Mouse (Mus musculus) liver, adult 2 months (tissue): Measurements from ENCODE around the gene Cacnb4. TPM values are rescaled to one million over a fixed set of nuclear protein-coding genes. Genes with fewer than 3 reads are reported as not detected.
A peak's percentile ranks its signal among the peaks of the same experiment; 100 is the strongest.

ENCODE experiments used
- DNase-seq: peaks from one replicate; pipeline ENCODE4 v3.0.0-alpha.2; 2011; ENCODE audit warnings: low read depth, low spot score; ENCODE audit errors: extremely low read depth
- H3K27ac ChIP-seq: fragments of 200-500 bp; replicated peaks from 2 replicates; pipeline ENCODE4 v1.5.1; 2012; ENCODE audit warnings: low read depth, mild to moderate bottlenecking, control low read depth, inconsistent platforms, low read length; ENCODE audit not compliant: insufficient read depth
- H3K27me3 ChIP-seq: fragments of 200-500 bp; 2 replicates; pipeline ENCODE4 v1.6.1; 2012; ENCODE audit warnings: mild to moderate bottlenecking, moderate library complexity, low read length, inconsistent platforms; ENCODE audit not compliant: control insufficient read depth, insufficient read depth
- H3K36me3 ChIP-seq: fragments of 200-500 bp; 2 replicates; pipeline ENCODE4 v1.6.1; 2012; ENCODE audit warnings: low read length, inconsistent platforms; ENCODE audit not compliant: control insufficient read depth, insufficient read depth
- H3K4me1 ChIP-seq: fragments of 200-500 bp; 2 replicates; pipeline ENCODE4 v1.6.1; 2011; ENCODE audit warnings: low read length; ENCODE audit not compliant: control insufficient read depth, insufficient read depth
- H3K4me3 ChIP-seq: fragments of 200-500 bp; 2 replicates; pipeline ENCODE4 v1.5.1; 2011; ENCODE audit warnings: low read depth, mild to moderate bottlenecking, control low read depth, low read length, moderate library complexity; ENCODE audit not compliant: insufficient read depth
- H3K79me2 ChIP-seq: fragments of 200-500 bp; 2 replicates; pipeline ENCODE4 v1.6.1; 2012; ENCODE audit warnings: inconsistent platforms, mild to moderate bottlenecking, low read length, moderate library complexity; ENCODE audit not compliant: control insufficient read depth, insufficient read depth
- H3K9ac ChIP-seq: fragments of 200-500 bp; 2 replicates; pipeline ENCODE4 v1.6.1; 2012; ENCODE audit warnings: low read depth, mild to moderate bottlenecking, control low read depth, inconsistent platforms, low read length
- CTCF ChIP-seq: fragments of 200-500 bp; IDR thresholded peaks from 2 replicates; pipeline ENCODE4 v1.5.1; 2011; ENCODE audit warnings: low read depth, low read length, control low read depth
- POLR2A ChIP-seq: fragments of 200-500 bp; IDR thresholded peaks from 2 replicates; pipeline ENCODE4 v1.6.1; 2011; ENCODE audit warnings: low read length, control low read depth; ENCODE audit not compliant: insufficient read depth; ENCODE audit errors: extremely low read depth
- WGBS: fragments of 180-500 bp; shearing (Covaris S2); methylation state at CpG from one replicate; pipeline ENCODE4 v1.1.7; 2018; 5-methylcytosine and 5-hydroxymethylcytosine counted together
- polyA plus RNA-seq: library from polyadenylated mRNA; depleted of rRNA; stranded (reverse); fragments of >200 nt; gene quantifications from 2 replicates; pipeline ENCODE4 v1.2.3, GENCODE M21; 2012
- total RNA-seq: library from RNA; depleted of rRNA; stranded (reverse); fragments of >200 nt; gene quantifications from 2 replicates; pipeline ENCODE4 v1.2.3, GENCODE M21; 2014

The Cacnb4 gene
- total and polyA plus RNA-seq, 2 experiments, result 0.01 TPM; not detected in 1

- no peak overlapping the region for H3K4me3 ChIP-seq
- no peak overlapping the region for H3K27ac ChIP-seq
- H3K4me1 ChIP-seq, result peaks cover 12% of the 10 kb centered on the region
- H3K9ac ChIP-seq, result no peak overlapping the region
- WGBS, result 84% methylated on average over 5 of the region's 5 CpGs
- H3K79me2 ChIP-seq, result no peaks in the 10 kb centered on the region
- H3K36me3 ChIP-seq, result no peaks in the 10 kb centered on the region
- TF ChIP-seq CTCF (no peak), POLR2A (no peak)
- H3K27me3 ChIP-seq, result no peaks in the 10 kb centered on the region
- DNase-seq, result no peak
These were observed 68.7 kb downstream of the Cacnb4 start for GRCm38 (mm10) chr2:52607857-52608485.

- Histone ChIP-seq H3K36me3 (no peaks in the 10 kb centered on the region), H3K4me3 (no peak overlapping the region), H3K9ac (no peak overlapping the region), H3K4me1 (peaks cover 19% of the 10 kb centered on the region), H3K27ac (no peak overlapping the region), H3K27me3 (no peaks in the 10 kb centered on the region), H3K79me2 (no peaks in the 10 kb centered on the region)
- DNase-seq, result no peak
- 88% methylated on average over 4 of the region's 4 CpGs for WGBS
- no peak for TF ChIP-seq POLR2A
- no peak for TF ChIP-seq CTCF
These were observed 70.3 kb downstream of the Cacnb4 start for GRCm38 (mm10) chr2:52606331-52606730.

- Histone ChIP-seq H3K36me3 (no peaks in the 10 kb centered on the region), H3K79me2 (no peaks in the 10 kb centered on the region), H3K4me1 (peaks cover 19% of the 10 kb centered on the region), H3K4me3 (no peak overlapping the region), H3K9ac (no peak overlapping the region), H3K27ac (peak overlapping the region; percentile 53; the same call in 1 of the 2 replicates), H3K27me3 (no peaks in the 10 kb centered on the region)
- TF ChIP-seq CTCF (peak; percentile 36; the same call in 1 of the 2 replicates), POLR2A (no peak)
- peak; percentile 84 for DNase-seq
- WGBS, result 16% methylated on average over 4 of the region's 4 CpGs
These were observed 71.3 kb downstream of the Cacnb4 start for GRCm38 (mm10) chr2:52605321-52605720.

GRCm38 (mm10) chr2:52604651-52605020 is 72.0 kb downstream of the Cacnb4 start:
- Histone ChIP-seq H3K4me3 (no peak overlapping the region), H3K27me3 (no peaks in the 10 kb centered on the region), H3K9ac (no peak overlapping the region), H3K27ac (peak overlapping the region; percentile 50), H3K79me2 (no peaks in the 10 kb centered on the region), H3K36me3 (no peaks in the 10 kb centered on the region), H3K4me1 (peaks cover 19% of the 10 kb centered on the region)
- WGBS, result 50% methylated on average over 8 of the region's 8 CpGs
- no peak for DNase-seq
- no peak for TF ChIP-seq POLR2A
- no peak for TF ChIP-seq CTCF

GRCm38 (mm10) chr2:52603935-52604650 is 72.5 kb downstream of the Cacnb4 start:
- 23% methylated on average over 11 of the region's 11 CpGs for WGBS
- Histone ChIP-seq H3K27me3 (no peaks in the 10 kb centered on the region), H3K4me3 (peak overlapping the region; percentile 5; the same call in 1 of the 2 replicates), H3K36me3 (no peaks in the 10 kb centered on the region), H3K27ac (peak overlapping the region; percentile 50), H3K4me1 (peaks cover 19% of the 10 kb centered on the region), H3K79me2 (no peaks in the 10 kb centered on the region), H3K9ac (peak overlapping the region; percentile 32; the same call in 1 of the 2 replicates)
- TF ChIP-seq CTCF, result no peak
- TF ChIP-seq POLR2A, result no peak
- DNase-seq, result peak; percentile 91

- Histone ChIP-seq H3K4me1 (peaks cover 19% of the 10 kb centered on the region), H3K79me2 (no peaks in the 10 kb centered on the region), H3K27ac (peak overlapping the region; percentile 68), H3K9ac (peak overlapping the region; percentile 3; the same call in 1 of the 2 replicates), H3K27me3 (no peaks in the 10 kb centered on the region), H3K4me3 (no peak overlapping the region), H3K36me3 (no peaks in the 10 kb centered on the region)
- 10% methylated on average over 6 of the region's 6 CpGs for WGBS
- DNase-seq, result peak; percentile 77
- TF ChIP-seq POLR2A (no peak), CTCF (no peak)
These were observed 73.2 kb downstream of the Cacnb4 start for GRCm38 (mm10) chr2:52603421-52603820.
